Mouse (Mus musculus) bone marrow macrophage, adult 2 months (primary cell): ENCODE data around the gene Fam192a. TPM values are rescaled to one million over a fixed set of nuclear protein-coding genes. Genes with fewer than 3 reads are reported as not detected.

ENCODE experiments used
- H3K27ac ChIP-seq: 2 replicates; pipeline ENCODE4 v1.5.1; 2012; ENCODE audit warnings: low read depth, low read length; ENCODE audit not compliant: insufficient read depth
- H3K4me1 ChIP-seq: 2 replicates; pipeline ENCODE4 v1.6.1; 2012; ENCODE audit warnings: low read length; ENCODE audit not compliant: control insufficient read depth, insufficient read depth
- H3K4me3 ChIP-seq: 2 replicates; pipeline ENCODE4 v1.5.1; 2012; ENCODE audit warnings: mild to moderate bottlenecking, low read length, moderate library complexity; ENCODE audit not compliant: insufficient read depth
- CTCF ChIP-seq: IDR thresholded peaks from 2 replicates; pipeline ENCODE4 v1.5.1; 2012; ENCODE audit warnings: low read depth, mild to moderate bottlenecking, low read length, moderate library complexity
- POLR2A ChIP-seq: IDR thresholded peaks from 2 replicates; pipeline ENCODE4 v1.6.1; 2012; ENCODE audit warnings: mild to moderate bottlenecking, low read depth, low read length, borderline replicate concordance
- polyA plus RNA-seq: library from polyadenylated mRNA; stranded (reverse); fragments of >200 nt; gene quantifications from 2 replicates; pipeline ENCODE4 v1.2.4, GENCODE M21; 2012; ENCODE audit not compliant: missing spikeins, insufficient read depth, insufficient read length

The Fam192a gene
- polyA plus RNA-seq, 1 experiment: 77.4 TPM

DNA sequence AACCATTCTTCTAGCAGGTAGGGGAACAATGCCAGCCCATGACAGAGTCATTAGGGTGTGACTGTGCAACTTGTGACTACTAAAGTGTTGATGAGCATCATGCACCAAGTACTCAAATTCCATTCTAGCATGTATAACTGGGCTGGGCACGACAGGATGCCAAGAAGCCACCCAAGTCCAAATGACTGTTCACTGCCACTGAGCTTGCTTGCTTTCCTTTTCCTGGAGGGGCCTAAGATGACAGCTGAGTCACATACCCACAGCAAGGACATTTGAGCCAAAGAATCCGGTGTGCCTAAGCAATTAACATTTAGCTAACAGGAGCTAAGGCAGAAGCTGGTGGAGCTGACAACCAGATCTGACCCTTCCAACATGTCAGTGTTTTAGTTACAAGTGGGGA lies 29.9 kb downstream of the Fam192a start:
- peaks cover 9% of the 10 kb centered on the region for H3K4me1 ChIP-seq

DNA sequence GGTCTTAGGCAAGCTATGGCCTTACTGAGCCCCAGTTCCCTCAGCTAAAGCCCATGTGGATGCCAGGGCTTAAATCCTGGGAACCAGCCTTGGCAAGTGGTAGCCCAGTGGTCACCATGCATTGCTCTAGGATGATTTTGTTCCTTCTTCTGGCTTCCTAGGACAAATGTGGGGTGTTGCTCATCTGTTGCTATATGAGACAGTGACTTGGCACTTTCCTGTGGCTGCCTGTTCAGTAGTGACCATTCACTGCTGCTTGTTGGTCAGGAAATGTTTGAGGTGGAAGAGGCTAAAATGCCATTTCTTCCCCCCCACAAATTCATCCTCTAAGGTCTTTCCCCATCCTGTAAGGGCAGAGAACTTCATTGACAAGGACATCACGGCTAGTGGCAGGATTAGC lies 32.4 kb downstream of the Fam192a start:
- no peak overlapping the region for H3K4me3 ChIP-seq
- no peak overlapping the region for H3K27ac ChIP-seq
- peaks cover 12% of the 10 kb centered on the region for H3K4me1 ChIP-seq
- no peak for TF ChIP-seq POLR2A
- no peak for TF ChIP-seq CTCF

More for the DNA sequence above, 29.9 kb downstream of the Fam192a start:
- no peak overlapping the region for H3K27ac ChIP-seq
- no peak overlapping the region for H3K4me3 ChIP-seq
- TF ChIP-seq POLR2A: no peak
- no peak for TF ChIP-seq CTCF

DNA sequence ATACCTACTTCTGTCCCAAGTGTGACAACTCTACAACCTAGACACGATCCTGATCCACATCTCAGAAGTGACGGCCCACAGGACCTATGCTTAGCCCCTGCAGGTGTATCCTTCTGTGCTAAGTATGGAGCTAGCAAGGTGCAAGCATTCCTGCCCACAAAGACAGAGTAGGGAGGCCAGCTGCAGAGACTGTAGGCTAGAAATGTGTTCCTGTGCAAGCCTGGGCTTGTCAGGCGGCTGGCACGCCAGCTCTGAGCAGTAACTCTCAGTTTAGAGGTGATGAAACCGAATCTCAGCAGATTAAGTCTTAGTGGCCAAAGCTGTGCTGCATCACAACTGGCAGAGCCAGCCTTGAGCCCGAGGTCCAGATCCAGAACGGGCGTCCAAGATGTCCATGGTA lies 33.7 kb downstream of the Fam192a start:
- no peak for TF ChIP-seq POLR2A
- no peak overlapping the region for H3K27ac ChIP-seq
- no peak overlapping the region for H3K4me3 ChIP-seq

DNA sequence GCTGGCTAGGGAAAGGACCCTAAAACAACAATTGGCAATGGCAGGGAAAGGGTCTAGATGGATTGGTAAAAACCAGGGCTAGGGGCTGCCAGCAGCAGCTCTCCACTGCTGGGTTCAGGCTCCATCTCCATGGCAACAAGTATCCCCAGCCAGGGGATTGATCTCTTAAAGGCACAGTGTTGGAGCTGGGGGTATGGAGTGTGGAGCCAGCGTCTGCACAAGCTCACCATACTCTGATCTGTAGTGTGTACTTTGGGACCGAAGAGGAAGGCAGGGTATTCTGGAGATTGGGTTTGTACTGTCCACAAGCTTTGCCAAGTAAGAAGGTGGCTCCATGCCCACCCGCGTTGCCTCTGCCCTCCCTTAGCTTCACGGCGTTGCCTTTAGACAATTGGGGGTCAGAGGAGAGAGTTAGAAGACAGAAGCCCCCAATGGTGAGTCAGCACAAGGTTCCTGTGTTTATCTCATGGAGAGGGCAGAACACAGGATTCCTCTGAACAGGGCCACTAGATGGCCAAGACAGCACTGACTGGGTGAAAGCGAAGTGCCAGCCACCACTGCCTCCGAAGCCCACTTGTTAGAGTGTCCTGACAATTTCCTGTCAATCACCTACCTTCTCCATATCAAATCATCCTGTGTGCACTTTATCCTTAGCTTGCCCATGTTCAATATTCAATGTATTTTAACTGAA lies 34.5 kb downstream of the Fam192a start:
- H3K4me1 ChIP-seq: peaks cover 15% of the 10 kb centered on the region
- H3K27ac ChIP-seq: no peak overlapping the region
- no peak overlapping the region for H3K4me3 ChIP-seq
- no peak for TF ChIP-seq POLR2A
- no peak for TF ChIP-seq CTCF

More for the DNA sequence above, 33.7 kb downstream of the Fam192a start:
- peaks cover 15% of the 10 kb centered on the region for H3K4me1 ChIP-seq

DNA sequence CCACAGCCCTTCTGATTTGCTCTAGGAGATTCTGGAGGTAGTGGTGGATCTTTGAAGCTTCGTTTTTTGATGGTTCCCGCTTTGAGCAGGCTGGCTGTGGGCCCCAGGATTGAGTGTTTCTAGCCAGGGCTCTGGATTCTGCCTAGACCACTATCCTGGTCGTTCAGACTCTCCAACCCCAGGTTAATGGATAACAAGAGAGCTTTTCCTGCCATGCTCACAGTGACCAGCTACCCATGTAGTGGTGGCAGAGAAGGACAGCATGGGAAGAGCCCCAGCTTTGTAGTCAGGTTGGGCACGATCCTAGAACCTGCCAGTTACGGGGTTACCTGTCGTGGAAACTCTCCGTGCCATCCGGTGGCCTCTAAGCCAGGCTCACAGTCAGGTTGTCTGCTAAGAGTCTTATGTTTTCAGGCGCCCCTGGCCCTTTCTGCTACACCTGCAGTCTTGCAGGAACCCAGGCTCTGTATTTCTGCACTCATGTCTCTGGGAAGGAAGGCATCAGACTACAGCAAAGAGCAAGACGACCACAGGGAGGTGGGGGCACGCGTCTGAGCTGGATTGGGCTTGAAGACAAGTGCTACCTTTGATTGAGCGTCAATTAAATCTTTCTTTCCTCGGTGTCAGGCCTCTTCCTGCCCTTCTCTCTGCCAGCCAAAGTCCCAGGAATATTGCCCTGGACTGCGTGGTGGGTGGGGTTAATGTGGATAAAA lies 35.2 kb downstream of the Fam192a start:
- Histone ChIP-seq H3K27ac (no peak overlapping the region), H3K4me3 (no peak overlapping the region), H3K4me1 (peaks cover 15% of the 10 kb centered on the region)
- no peak for TF ChIP-seq POLR2A
- TF ChIP-seq CTCF: no peak

DNA sequence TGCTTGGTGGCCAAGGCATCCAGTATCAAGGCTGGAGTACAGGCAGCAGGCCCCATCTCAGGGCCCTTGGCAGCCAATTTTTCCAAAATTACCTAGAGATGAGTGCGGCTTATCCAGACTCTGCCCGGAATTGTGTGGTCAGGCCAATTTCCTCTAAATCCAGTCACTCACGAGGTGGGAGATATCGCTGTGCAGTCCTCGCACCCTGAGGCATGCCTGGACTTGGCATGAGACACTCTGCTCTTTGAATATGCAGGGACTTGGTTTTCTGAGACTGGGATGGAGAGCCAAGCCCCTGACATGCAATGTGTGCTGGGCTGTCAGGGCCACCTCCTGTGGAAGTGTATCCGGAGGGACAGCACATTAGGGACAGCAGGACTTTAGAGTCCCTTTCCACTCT lies 35.8 kb downstream of the Fam192a start:
- no peak overlapping the region for H3K27ac ChIP-seq
- no peak overlapping the region for H3K4me3 ChIP-seq
- no peak for TF ChIP-seq POLR2A
- TF ChIP-seq CTCF: no peak
- peaks cover 15% of the 10 kb centered on the region for H3K4me1 ChIP-seq

DNA sequence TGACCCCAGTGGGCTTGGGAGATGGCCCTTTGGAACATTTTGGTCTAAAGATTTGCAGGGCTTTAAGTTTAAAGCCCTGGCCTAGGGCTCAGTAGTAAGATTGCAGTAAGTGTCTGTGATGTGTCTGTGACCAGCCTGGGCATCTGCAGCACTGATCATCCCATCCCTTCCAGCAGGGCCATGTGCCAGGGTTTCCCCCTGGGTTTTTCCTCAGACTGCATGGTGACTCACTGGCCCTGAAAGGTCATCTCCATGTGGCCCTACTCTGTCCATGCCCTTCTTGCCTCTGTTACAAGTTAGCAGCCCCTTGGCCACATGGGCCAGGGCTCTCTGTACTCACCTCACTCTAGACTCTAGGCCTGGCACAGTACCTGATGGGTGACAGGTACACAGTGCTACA lies 37.4 kb downstream of the Fam192a start:
- Histone ChIP-seq H3K27ac (no peak overlapping the region), H3K4me3 (no peak overlapping the region), H3K4me1 (peaks cover 10% of the 10 kb centered on the region)
- TF ChIP-seq CTCF (no peak), POLR2A (no peak)

DNA sequence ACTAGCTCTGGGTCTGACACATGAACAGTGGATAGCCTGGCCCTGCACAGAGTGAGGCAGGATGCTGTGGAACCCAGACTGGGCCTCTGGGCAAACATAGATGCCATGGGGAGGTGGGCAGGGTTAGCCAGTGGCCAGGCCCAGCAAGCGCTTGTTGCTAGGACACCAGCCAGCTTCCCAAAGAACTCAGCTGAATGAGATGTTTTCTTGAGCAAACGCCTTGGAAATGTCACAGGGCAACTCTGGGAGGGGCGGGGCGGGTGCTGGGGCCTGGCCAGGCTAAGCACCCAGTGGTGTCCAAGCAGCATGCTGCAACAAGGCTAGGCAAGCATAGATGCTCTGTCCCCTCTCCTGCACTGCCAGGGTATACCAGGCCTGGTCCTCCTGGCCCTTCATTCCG lies 40.5 kb downstream of the Fam192a start:
- H3K4me1 ChIP-seq: peaks cover 6% of the 10 kb centered on the region
- TF ChIP-seq CTCF: no peak
- no peak overlapping the region for H3K27ac ChIP-seq
- H3K4me3 ChIP-seq: no peak overlapping the region

DNA sequence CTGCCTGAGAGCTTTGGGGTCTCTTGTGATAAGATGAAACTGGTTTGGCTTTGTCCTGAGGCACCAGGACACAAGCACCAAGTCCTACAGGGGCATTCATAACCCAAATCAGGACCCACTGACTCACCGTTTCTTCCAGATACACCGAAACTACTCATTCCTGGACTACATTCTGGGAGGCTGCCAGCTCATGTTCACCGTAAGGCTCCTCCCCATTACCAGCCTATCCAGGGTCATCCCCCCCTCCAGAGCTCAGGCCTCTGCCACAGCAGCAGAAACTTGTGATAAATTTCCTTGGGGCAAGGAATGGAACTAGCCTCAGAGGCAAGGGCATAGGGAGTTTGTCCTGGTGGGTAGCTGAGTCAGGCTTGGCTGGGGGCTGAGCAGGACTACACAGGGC lies 44.5 kb downstream of the Fam192a start:
- Histone ChIP-seq H3K4me3 (no peak overlapping the region), H3K27ac (no peak overlapping the region), H3K4me1 (peaks cover under 1% of the 10 kb centered on the region; the same call in 1 of the 2 replicates)
- no peak for TF ChIP-seq CTCF
- no peak for TF ChIP-seq POLR2A

DNA sequence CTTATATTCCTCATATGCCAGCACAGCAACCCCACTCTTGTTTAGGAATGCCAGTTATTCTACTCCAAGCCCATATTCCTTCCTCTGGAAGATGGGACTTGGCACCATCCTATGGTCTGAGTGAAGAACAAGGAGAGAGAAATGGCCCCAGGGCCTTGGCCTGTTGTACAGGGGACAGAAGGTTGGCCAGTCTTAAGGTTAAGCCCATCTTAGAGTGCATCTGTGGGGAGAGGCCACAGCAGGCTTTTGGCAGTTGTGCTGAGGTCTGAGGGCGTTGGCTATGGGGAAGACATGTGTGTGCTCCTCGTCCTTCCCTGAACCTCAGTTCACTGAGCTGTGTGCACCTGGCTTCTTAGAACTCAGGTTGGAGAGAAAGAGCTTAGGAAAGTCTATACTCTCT lies 49.1 kb downstream of the Fam192a start:
- no peak overlapping the region for H3K27ac ChIP-seq
- H3K4me3 ChIP-seq: no peak overlapping the region
- TF ChIP-seq CTCF (no peak), POLR2A (no peak)
- H3K4me1 ChIP-seq: peaks cover 31% of the 10 kb centered on the region
